Mouse (Mus musculus): ENCODE results near the gene Nav2.

Gene Nav2

DNA sequence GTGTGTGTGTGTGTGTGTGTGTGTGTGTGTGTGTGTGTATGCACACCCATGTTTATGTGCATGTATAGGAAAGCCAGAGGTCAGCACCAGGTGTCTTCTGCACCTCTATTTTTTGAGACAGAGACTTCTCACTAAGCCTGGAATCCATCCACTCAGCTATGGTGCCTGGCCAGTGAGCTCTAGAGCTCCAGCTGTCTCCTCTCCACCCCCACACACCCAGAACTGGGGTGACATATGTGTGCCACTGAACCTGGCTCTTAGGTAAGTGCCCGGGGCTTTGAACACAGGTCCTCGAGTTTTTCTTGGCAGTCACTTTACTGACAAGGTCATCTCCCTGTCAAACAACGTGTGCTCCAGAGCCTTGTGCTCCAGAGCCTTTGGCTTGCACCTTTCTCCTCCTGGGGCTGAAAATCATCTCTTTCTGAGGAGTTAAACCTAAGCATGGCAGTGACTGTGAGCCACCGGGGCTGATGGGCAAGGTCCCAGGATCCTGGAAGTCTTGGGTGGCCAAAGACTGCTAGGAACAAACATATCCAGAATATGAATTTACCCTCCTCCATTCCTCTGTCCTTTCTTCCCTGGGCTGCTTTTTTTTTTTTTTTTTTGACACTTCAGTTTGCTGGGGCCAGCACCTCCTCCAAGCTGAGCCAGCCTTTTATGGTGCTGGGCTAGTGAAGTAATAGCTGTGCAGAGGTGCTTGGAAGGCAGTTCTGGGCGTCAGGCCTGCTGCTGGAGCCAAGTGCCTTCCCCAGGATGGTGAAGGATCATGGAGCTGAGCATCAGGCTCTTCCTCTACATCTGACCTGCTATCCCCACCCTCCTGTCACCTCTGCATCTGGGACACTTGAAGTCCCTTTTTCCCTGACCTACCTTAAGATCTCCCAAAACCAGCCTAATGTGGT lies 298.5 kb downstream of the Nav2 start:
- DNase-seq (ENCODE audit: low spot score), result peak; percentile 31

DNA sequence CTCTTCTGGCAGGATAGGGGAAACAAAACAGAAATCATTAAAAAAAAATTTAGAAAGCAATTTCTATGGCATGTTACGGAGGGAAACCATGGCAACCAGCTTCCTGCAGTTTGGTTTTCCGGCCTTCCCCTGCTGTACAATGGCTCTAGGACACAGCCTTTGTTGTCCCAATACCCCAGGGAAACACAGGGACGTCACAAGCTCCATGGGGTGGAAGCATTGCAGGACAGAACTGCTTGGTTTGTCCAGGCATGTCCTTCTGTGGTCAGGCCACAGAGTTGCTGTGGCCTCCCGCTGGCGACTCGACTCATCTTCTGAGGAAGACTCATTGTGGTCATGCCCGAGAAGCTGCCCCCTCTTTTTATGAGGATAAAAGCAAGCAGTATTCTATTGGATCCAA lies 301.0 kb downstream of the Nav2 start:
- DNase-seq (ENCODE audit: low spot score), result no peak

DNA sequence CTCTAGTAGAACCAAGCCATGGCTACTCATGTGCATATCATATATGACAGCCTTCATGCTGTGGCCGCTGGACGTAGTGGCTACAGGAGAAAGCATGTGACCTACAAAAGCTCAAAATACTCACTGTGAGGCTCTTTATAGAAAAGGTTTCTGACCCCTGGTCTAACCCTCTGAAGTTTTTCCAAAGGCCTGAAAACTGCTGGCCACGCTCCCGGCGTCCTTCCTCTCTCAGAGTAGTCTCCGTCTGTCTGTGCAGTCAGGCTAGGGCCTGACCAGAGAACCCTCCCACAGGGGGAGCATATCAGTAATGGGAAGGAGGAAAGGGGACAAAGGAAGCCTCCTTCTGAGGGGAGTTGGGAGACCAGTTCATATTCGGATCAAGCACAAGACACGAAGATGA lies 302.2 kb downstream of the Nav2 start:
- no peak for DNase-seq (ENCODE audit: low spot score)

DNA sequence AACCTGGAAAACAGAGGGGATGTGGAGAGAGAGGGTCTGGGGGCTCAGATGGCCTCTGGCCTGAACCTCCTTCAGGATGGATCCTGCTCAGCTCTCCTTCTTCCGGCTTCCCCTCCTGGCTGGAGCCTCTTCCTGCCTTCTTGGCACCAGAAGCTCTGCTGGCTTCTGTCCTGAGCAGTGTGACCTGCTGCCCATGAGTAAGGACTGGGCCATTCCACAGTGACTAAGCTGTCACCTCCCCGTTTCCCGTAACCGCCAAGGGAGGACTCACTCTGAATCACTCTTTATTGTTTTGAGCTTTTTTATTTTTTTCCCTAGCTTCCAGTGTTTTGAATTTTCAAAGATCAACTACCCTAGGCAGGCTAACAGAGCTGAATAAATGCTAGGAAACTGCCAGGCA lies 304.5 kb downstream of the Nav2 start:
- no peak for DNase-seq (ENCODE audit: low spot score)

DNA sequence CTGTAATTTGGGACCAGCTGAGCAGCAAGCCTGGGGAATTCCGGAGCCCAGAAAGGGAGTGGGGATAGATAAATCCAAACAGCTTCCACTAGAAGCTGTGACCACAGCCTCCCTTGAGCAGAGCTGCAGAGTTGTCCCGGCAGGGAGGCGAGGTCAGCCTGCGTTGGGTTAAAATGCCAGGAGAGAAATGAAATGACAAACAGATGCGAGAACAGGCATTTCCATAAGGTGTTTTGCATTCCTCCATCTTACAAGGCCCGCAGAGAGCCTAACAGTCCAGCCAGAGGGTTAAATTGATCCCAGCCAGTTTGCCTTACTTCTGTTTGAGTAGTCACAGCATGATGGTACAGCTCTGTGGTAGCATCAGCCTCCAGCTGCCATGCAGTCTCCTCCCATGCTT lies 309.3 kb downstream of the Nav2 start:
- DNase-seq (ENCODE audit: low spot score), result no peak

DNA sequence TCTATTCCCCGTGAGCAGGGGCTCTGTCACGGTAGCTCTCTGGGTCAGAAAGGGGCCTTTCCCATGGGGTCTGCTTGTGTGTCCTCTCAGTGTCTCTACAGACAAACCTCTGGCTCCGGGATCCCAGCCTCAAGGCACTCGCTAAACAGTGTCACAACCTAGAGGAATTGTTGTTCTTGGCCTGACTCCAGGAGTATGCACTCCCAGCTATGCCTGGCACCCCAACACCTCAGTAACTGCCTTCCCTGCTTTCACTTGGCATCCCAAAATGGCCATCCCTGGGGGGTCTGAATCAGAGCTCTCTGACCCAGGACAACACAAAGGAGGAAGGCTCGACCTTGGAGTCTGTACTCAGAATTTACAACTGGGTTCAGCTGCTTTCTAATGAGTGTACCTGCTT lies 317.2 kb downstream of the Nav2 start:
- no peak for DNase-seq (ENCODE audit: low spot score)

DNA sequence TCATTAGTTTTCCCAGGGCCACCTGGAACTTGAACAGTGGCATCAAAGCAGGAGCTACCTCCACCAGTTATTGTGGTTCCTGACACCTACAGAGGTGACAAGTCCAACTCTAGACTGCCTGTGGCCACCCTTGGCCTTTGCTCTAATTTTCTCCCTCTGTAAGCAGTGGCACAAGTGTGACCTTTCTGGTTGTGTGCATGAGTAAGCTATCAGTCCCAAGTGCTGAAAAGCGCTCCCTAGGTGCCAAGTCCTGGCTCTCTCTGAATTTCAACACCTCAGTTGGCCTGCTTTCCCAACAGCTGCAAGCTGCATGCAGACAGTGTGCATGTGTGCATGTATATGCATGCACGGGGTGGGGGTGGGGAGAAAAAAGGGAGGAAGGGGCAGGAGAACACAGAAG lies 324.5 kb downstream of the Nav2 start:
- DNase-seq (ENCODE audit: low spot score), result no peak

DNA sequence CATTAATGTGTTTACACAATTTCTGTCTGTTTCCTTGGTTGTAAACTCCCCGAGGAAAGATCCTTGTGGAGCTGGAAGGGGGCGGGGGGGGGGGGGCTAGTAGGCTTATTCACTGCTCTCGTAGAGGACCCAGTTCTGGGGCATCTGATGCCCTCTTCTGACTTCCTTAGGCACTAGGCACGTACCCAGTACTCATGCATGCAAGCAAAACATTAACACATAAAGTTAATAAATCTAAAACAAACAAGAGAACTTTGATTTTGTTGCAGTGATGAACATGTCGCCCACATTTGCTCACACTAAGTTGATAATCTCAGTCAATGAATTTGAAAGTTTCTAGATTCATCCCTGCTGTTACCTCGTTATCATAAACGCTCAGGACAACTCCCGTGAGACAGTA lies 325.8 kb downstream of the Nav2 start:
- no peak for DNase-seq (ENCODE audit: low spot score)

DNA sequence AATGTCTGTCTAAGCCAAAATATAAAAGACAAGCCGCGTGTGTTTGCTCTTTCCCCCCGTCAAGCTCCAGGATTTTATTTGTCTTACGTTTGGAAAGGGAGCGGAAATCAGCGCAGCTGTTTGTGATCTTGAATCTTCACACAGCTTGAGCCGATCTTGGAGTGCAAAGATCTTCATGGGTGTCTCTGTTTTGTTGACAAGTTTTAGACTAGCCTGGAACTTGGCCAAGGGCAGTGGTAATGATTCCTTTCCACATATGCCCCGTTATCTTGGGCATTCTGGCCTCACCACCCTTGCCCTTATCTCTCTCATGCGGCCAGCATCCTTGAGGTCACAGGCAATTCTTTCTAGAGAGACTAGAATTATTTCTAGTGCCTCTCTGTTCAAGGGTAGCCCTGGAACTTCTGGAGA lies 326.8 kb downstream of the Nav2 start:
- no peak for DNase-seq (ENCODE audit: low spot score)

DNA sequence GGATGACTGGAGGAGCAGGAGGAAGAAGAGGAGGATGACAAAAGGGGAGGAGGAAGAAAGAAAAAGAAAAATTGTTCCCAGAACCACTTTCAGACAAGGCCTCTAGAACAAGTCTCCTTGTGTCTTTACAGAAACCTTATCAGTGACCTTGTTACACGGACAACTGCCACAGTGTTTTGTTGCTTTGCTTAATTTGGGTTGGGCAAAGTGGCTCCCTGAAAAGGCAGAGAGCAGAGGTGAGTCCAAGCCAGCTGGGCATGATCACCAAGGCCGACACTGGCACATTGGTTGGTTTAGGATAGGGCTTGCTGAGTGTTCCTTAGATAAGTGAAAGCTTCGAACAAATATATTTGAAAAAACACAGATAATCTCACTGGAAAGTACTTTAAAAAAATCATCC lies 327.3 kb downstream of the Nav2 start:
- DNase-seq (ENCODE audit: low spot score), result no peak

DNA sequence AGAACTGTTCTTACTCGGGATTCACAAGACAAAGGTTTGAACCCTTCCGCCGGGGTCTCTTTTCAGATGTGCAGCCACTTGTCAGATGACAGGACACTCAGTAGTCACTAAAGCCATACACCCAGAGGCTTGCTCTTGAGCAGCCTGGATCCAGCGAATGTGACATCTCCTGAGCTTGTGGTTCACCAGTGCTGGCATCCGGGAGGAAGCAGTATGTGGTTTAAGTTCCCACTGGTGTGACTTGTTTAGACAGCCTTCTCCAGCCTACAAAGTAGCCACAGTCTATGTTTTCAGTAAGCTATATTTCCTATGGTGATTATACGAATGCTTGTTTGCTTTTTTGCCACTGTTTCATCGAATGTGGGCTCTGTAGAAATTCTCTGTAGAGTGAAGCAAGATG lies 331.9 kb downstream of the Nav2 start:
- no peak for DNase-seq (ENCODE audit: low spot score)

DNA sequence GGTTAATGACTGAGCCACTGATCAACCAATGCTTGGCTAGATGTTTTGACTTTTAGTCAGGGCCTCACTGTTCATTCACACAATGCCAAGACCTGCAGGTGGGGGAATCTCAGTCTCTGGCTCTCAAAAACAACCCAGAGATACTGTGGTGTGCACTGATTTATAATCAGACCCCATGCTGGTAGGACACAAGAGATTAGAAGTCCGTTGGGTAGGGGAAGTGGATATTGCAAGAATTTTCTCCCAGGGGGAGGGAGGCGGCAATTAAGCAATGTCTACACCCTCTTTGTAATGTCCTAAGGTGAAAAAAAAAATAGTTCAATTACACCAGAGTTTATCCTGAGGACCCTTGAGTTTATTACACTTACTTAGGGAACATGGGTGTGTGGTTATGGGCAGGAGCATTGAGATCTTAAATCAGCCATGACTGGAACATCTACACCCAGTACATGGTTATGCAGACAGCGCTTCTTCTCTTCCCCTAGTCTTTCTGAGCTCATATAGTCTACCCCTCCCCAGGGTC lies 332.8 kb downstream of the Nav2 start:
- DNase-seq (ENCODE audit: low spot score), result no peak

DNA sequence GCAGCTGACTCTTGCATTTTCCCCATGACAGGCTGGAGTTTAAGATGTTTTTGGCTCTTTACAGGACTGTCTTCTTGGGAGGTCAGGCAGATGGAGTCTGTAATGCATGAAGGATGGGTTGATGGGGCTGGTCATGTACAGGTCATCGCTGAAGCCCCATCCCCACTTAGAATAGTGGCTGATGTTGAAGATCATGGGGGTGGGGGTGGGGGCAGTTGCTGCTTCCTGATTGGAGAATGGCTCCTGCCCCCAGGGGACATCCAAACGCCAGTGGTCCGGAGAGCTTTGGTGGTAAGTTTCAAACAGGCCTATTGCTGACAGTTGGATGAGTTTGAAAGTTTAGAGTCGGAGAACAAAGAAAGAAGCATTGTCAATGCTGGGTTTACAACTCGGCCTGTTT lies 333.7 kb downstream of the Nav2 start:
- DNase-seq (ENCODE audit: low spot score), result no peak

DNA sequence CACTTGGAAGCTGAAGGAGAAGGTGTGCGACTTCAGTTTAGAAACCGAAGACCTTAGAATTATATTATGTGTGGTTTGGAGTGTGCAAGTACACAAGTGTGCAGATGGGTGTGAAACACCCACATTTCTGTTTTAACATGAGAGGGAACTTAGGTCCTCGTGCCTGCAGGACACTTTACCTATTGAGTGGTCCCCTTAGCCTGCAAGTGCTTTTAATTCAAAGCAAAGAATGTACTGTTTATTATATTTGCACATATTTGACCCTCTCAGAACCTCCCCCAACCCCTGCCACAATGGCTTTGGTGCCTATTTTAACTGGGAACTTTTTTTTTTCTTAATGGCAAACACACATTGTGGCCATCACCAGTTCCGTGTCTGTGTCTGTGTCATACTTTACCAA lies 334.6 kb downstream of the Nav2 start:
- DNase-seq (ENCODE audit: low spot score), result no peak

DNA sequence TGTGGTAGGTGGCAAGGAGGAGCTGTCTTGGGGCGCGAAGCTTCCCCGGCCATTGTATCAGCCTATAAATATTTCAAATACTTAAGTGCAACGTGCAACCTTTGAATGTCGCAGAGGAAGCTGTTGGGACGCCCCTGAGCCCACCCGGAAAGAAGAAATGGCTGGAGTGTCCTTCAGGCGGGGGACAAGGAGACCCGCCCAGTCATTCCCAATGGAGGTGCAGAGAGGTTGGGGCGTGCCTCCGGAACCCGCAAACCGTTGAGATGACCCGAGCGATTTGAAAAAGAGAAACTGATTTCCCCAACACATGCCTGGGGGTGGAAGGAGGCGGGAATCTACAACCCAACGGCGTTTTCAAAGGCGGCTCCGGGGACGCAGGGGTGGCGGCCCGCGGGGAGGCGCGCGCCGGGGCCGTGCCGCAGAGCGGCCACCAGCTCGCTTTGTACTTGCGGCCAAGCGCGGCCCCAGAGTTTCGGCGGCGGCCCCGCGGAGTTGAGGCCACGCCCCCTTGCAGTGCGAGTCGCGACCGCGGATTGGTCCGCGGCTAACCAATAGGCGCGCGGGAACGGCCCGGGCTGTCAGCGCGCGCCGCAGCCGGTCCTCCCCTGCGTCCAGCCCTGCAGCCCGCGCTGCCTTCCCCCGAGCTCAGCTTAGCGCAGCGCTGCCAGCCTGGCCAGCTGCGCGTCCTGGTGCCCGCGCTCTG lies 337.2 kb downstream of the Nav2 start:
- DNase-seq (ENCODE audit: low spot score), result peak; percentile 93

DNA sequence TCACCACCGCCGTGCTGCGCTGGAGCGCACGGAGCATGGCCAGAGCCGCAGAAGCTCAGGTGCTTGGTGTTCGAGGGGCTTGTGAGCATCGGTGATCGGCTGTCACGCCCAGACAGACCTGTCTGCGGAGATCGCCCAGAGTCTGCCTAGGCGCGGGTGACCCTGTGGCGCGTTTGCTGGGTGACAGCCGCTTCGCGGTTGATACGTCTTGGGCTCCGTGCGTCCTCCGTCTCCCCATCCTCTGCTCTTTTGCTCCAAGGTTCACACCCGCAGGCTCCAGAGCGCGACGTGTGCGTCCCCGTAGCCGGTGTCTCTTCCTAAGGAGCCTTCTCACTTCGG lies 337.7 kb downstream of the Nav2 start:
- DNase-seq (ENCODE audit: low spot score), result no peak

DNA sequence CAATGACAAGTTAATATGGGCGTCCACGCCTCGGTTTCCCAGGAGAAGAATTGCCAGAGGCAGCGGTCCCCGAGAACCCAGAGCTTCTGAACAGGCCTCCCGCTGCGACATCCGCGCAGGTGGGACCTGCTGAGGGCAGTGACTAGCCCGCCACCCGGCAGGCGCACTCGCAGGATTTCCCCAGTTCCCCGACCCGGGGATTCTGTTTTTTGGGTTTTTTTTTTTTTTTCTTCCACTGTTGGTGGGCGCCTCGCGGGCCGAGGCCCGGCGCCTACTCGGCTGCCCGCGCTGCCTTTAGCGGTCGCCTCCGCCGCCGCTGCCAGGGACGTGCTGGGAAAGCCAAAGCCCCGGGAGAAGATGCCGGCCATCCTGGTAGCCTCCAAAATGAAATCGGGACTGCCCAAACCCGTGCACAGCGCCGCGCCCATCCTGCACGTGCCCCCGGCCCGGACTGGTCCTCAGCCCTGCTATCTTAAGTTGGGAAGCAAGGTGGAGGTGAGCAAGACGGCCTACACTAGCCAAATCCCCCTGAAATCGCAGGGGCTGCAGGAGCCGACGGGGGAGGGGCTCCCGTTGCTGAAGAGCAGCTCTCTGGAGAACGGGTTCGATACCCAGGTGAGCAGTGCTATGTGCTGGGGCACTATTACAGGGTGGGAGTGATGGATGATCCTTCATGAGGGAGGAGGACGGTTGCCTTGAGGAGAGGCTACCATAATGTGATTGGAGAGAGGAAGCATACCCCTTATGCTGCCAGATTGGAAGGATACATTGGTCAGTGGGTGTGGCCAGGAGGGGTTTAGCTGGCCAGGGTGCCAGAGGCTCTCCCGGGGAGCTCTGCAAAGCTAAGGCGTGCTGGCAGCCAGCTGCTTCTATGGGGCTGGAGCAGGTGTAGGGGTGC lies 338.3 kb downstream of the Nav2 start:
- DNase-seq (ENCODE audit: low spot score), result no peak

DNA sequence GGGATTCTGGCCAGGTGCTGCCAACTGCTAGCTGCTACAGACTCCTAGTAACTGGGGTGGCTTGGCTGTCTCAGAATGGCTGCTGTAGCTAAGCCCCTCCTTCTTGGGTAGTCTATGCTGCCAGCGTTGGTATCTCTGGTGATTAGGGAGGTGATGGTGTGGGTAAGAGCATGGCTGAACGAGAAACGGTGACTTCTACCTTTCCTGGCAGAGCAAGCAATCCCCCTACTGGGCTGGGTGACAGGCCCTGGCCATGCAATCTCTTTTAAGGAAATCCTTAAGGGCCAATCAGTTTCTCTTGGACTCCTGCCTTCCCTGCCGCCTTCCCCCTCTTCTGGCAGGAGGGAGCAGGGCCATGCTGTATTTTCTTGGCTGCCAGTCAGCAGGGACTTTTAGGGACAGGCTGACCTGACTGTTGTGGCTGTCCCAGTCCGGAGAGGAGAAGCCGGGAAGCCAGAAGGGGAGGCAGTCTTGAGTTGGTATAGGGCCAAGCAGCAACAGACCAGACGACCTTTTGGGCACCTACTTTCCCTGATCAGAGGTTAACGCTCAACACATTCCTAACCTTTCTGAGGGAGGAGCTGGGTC lies 339.3 kb downstream of the Nav2 start:
- DNase-seq (ENCODE audit: low spot score), result peak; percentile 82

DNA sequence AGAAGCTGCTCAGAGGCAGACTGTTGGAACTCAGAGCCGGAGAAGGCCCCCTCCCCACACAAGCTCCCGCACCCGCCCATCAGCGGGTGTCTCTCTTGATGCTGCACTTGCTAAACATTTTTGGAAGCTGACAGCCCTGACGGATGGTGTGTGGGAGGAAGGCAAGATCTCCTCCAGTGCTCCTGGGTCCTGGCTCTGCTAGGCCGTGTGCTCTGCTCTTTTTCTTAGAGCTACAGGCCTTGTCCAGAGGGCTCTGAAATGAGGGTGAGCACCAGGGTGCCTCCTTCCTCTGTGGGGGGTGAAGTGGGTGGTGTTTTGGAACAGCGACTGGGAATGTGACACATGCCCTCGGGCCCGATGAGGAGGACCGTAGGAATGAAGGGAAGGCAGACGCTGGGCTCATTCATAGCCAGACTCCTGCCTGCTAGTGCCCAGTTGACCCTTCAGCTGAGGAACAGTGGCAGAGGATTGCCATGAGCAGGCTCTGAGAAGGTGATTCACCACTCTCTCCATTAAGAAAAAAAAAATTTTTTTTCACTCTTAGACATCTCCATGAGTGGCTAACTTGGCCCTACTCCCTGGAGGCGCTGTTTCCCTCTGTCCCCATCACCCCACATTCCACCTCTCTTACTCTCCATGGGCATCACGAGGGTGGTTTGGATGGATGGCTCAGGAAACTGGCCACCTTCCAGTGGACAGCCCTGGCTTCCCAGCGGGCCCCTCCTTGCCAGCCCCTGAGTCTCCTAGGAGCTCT lies 340.0 kb downstream of the Nav2 start:
- DNase-seq (ENCODE audit: low spot score), result no peak

DNA sequence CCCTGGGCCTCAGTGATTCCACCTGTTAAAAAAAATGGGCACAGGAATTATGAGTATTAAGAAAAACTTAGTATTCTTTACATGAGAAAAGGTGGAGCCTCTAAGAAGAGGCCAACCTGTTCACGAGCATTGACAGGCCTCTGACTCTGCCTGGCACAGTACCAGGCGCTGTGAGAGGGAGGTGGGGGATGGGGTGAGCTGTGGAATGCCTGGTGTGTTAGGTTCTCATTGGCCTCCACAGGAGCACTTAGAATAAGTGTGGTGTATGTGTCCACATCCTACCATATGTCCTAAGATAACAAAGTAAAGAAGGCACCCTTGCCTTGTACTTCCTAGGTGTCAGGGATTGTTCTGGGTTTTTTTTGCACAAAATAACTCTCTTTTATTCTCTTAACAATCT lies 340.9 kb downstream of the Nav2 start:
- DNase-seq (ENCODE audit: low spot score), result no peak

DNA sequence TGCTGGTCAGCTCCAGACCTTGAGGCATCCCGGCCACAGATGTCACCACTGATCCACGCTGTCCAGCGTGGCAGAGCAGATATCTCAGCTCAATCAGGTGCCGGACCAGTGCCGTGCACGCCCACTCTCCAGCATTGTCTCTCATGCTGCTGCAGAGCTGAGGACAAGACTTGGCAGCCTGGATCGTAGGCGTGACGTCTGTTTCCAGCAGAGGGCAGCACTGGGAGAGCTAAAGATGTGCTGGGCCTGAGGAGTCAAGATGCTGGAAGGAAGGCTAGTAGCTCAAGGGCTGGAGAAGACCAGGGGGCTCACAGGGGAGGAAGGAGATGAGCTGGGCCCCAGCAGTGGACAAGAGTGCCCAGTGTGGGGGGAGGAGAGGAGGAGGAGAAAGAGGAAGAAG lies 341.5 kb downstream of the Nav2 start:
- DNase-seq (ENCODE audit: low spot score), result peak; percentile 83

Data from lung, postnatal 25 days (tissue).